Mouse (Mus musculus): ENCODE results near the gene Arhgap15. TPM values are rescaled to one million over a fixed set of nuclear protein-coding genes. Genes with fewer than 3 reads are reported as not detected.

Gene Arhgap15
- total and polyA plus RNA-seq, 3 experiments = 1.5 to 2.8 TPM; not detected in 1

- H3K9ac ChIP-seq (ENCODE audit: control insufficient read depth, low read depth, low read length, poor library complexity, severe bottlenecking) = no peak overlapping the region
- H3K4me3 ChIP-seq (ENCODE audit: control insufficient read depth in 1 of 2, insufficient read depth in 1 of 2, low read depth in 2 of 2, low read length in 2 of 2) = no peak overlapping the region
- peaks cover 6 to 9% of the 10 kb centered on the region in 2 experiments for H3K4me1 ChIP-seq (ENCODE audit: control insufficient read depth in 1 of 2, insufficient read depth in 2 of 2, low read length in 2 of 2)
- no peak overlapping the region for H3K27ac ChIP-seq (ENCODE audit: control insufficient read depth, low read depth, low read length)
- no peaks in the 10 kb centered on the region for H3K79me2 ChIP-seq (ENCODE audit: control insufficient read depth, insufficient read depth, low read length, poor library complexity)
- TF ChIP-seq UBTF (IDR thresholded peaks at IDR 0.05; ENCODE audit: borderline replicate concordance, insufficient read depth, low read depth, low read length) = no peak
- no peak for TF ChIP-seq HCFC1 (IDR thresholded peaks at IDR 0.05; ENCODE audit: low read depth, low read length)
- no peak for TF ChIP-seq GATA1 (IDR thresholded peaks at IDR 0.05; ENCODE audit: low read depth, low read length)
- TF ChIP-seq CHD2 (IDR thresholded peaks at IDR 0.05; ENCODE audit: low read length) = no peak
- no peak for TF ChIP-seq SMC3 (IDR thresholded peaks at IDR 0.05; ENCODE audit: low read depth, low read length)
- no peak for TF ChIP-seq CTCF (IDR thresholded peaks at IDR 0.05 in 2 of 3, conservative IDR thresholded peaks at IDR 0.05 in 1 of 3; ENCODE audit: control insufficient read depth in 1 of 3, insufficient read depth in 1 of 3, low read depth in 2 of 3, low read length in 3 of 3, poor library complexity in 1 of 3, severe bottlenecking in 1 of 3)
- peaks cover 0 to 19% of the 10 kb centered on the region in 2 experiments; a peak in 2 of 4 replicates for H3K36me3 ChIP-seq (ENCODE audit: control insufficient read depth in 1 of 2, insufficient read depth in 2 of 2, low read length in 2 of 2)
- no peak for DNase-seq (ENCODE audit: low read depth, low spot score)
- H3K27me3 ChIP-seq (ENCODE audit: control insufficient read depth in 1 of 2, insufficient read depth in 2 of 2, low read length in 2 of 2) = no peaks in the 10 kb centered on the region
- no peaks in the 10 kb centered on the region for H3K9me3 ChIP-seq (replicated peaks; ENCODE audit: insufficient read depth, low read length)
Observed at GRCm38 (mm10) chr2:44356248-44356886, 607.7 kb downstream of the Arhgap15 start.

DNA sequence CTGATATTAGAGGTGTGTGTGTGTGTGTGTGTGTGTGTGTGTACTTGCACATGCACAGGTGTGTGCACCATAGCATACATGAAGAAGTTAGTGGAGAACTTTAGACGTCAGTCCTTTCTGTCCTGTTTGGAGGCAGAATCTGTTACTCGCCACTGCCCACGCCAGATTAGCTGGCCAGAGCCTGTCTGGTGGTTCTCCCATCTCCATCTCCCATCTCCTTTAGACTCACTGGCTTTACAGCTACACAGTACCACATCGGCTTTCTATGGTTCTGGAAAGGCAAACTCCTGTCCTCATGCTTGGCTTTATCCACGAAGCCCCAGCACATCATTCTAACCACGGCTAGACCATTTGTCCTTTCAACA is 608.2 kb downstream of the Arhgap15 start:
- Histone ChIP-seq H3K27me3 (ENCODE audit: control insufficient read depth in 1 of 2, insufficient read depth in 2 of 2, low read length in 2 of 2) (no peaks in the 10 kb centered on the region), H3K9ac (ENCODE audit: control insufficient read depth, low read depth, low read length, poor library complexity, severe bottlenecking) (no peak overlapping the region), H3K79me2 (ENCODE audit: control insufficient read depth, insufficient read depth, low read length, poor library complexity) (no peaks in the 10 kb centered on the region), H3K4me1 (ENCODE audit: control insufficient read depth in 1 of 2, insufficient read depth in 2 of 2, low read length in 2 of 2) (peaks cover 6 to 7% of the 10 kb centered on the region in 2 experiments), H3K27ac (ENCODE audit: control insufficient read depth, low read depth, low read length) (no peak overlapping the region), H3K36me3 (ENCODE audit: control insufficient read depth in 1 of 2, insufficient read depth in 2 of 2, low read length in 2 of 2) (peaks cover 0 to 18% of the 10 kb centered on the region in 2 experiments; a peak in 2 of 4 replicates), H3K4me3 (ENCODE audit: control insufficient read depth in 1 of 2, insufficient read depth in 1 of 2, low read depth in 2 of 2, low read length in 2 of 2) (no peak overlapping the region), H3K9me3 (replicated peaks; ENCODE audit: insufficient read depth, low read length) (no peaks in the 10 kb centered on the region)
- DNase-seq (ENCODE audit: low read depth, low spot score) = no peak
- TF ChIP-seq NELFE (IDR thresholded peaks at IDR 0.05; ENCODE audit: low read depth, low read length) (no peak), MAFK (IDR thresholded peaks at IDR 0.05; ENCODE audit: borderline replicate concordance, low read depth, low read length) (no peak), CHD2 (IDR thresholded peaks at IDR 0.05; ENCODE audit: low read length) (no peak), MXI1 (IDR thresholded peaks at IDR 0.05; ENCODE audit: low read depth, low read length) (no peak), TBP (IDR thresholded peaks at IDR 0.05; ENCODE audit: low read depth, low read length) (no peak), CTCF (IDR thresholded peaks at IDR 0.05 in 2 of 3, conservative IDR thresholded peaks at IDR 0.05 in 1 of 3; ENCODE audit: control insufficient read depth in 1 of 3, insufficient read depth in 1 of 3, low read depth in 2 of 3, low read length in 3 of 3, poor library complexity in 1 of 3, severe bottlenecking in 1 of 3) (no peak), GABPA (IDR thresholded peaks at IDR 0.05; ENCODE audit: low read depth, low read length) (no peak), SIN3A (IDR thresholded peaks at IDR 0.05; ENCODE audit: low read length) (no peak), ZC3H11A (IDR thresholded peaks at IDR 0.05; ENCODE audit: low read depth, low read length) (no peak), MEF2A (IDR thresholded peaks at IDR 0.05; ENCODE audit: extremely low read depth, insufficient replicate concordance, low read depth, low read length, poor library complexity, severe bottlenecking) (no peak)
